Mouse (Mus musculus) ES-E14 (cell line): ENCODE measurements around the gene Nccrp1.
"Not testable (repeated sequence)": the region's sequence is repeated elsewhere in the genome, so short reads cannot be mapped to it uniquely, and the experiment has no call there.

Experiments
- CHD2 ChIP-seq: IDR thresholded peaks from 2 replicates; pipeline ENCODE4 v1.6.1; 2014; ENCODE audit warnings: mild to moderate bottlenecking, low read depth, low read length, inconsistent platforms
- HCFC1 ChIP-seq: IDR thresholded peaks from 2 replicates; pipeline ENCODE4 v1.6.1; 2012; ENCODE audit warnings: low read length, inconsistent platforms, borderline replicate concordance; ENCODE audit not compliant: insufficient read depth
- MAFK ChIP-seq: IDR thresholded peaks from 2 replicates; pipeline ENCODE4 v1.6.1; 2014; ENCODE audit warnings: mild to moderate bottlenecking, low read depth, low read length, inconsistent platforms; ENCODE audit not compliant: insufficient read depth
- ZC3H11A ChIP-seq: IDR thresholded peaks from 2 replicates; pipeline ENCODE4 v1.6.1; 2012; ENCODE audit warnings: low read depth, mild to moderate bottlenecking, inconsistent platforms, low read length, borderline replicate concordance
- ZNF384 ChIP-seq: IDR thresholded peaks from 2 replicates; pipeline ENCODE4 v1.6.1; 2012; ENCODE audit warnings: low read depth, low read length, inconsistent platforms

DNA sequence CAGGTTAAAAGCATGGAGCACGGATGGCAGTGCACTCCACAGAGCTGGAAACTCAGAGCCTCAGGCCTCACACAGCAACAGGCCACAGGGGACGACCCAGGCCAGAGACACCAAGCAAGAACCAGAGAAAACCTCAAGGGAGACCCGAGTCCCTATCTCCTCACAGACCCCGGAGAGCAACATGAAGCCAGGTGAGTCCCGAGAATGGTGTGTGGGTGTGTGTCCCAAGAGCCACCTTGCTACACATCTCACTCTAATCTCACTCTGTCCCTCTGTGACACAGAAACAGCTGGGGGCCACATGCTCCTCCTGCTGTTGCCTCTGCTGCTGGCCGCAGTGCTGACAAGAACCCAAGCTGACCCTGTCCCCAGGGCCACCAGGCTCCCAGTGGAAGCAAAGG lies 24.5 kb downstream of the Nccrp1 start, which contains the start of gene Ifnl3:
- not testable (repeated sequence) for TF ChIP-seq ZNF384, HCFC1, ZC3H11A, CHD2, MAFK
